Mouse (Mus musculus): Measurements from ENCODE around the gene Sec31b. TPM values are rescaled to one million over a fixed set of nuclear protein-coding genes. Genes with fewer than 3 reads are reported as not detected.

Gene Sec31b
- polyA plus RNA-seq, 1 experiment from 2014 or later = 0.88 TPM

DNA sequence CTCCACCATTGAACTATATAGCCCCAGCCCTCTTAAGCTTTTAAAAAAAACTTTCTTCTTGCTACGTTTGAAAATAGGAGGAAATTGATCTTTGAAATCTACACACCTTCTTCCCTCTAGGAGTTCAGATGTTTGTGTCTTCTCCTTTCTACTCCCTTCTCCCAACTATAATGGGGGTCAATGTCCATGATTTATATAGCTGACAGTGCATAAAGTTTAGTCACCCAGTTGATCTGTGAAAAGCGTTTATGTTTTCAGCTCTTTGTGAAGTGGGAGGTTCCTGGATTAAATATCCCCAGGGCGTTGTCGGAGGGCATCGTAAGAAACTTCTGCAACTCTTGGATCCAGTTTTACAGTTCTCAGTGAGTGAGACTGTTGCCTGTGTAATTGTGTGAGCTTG lies 45.4 kb downstream of the Sec31b start:
- Histone ChIP-seq H3K4me3 (peak overlapping the region; percentile 53; the same call in 1 of the 2 replicates), H3K27ac (no peak overlapping the region), H3K9me3 (no peaks in the 10 kb centered on the region), H3K36me3 (replicated peaks) (peaks cover 22% of the 10 kb centered on the region), H3K27me3 (ENCODE audit: poor library complexity, severe bottlenecking) (peaks cover 100% of the 10 kb centered on the region), H3K4me1 (peaks cover 78% of the 10 kb centered on the region)
- no peak for DNase-seq (ENCODE audit: extremely low spot score, low spot score)
- WGBS = 43% methylated on average over 5 of the region's 5 CpGs

DNA sequence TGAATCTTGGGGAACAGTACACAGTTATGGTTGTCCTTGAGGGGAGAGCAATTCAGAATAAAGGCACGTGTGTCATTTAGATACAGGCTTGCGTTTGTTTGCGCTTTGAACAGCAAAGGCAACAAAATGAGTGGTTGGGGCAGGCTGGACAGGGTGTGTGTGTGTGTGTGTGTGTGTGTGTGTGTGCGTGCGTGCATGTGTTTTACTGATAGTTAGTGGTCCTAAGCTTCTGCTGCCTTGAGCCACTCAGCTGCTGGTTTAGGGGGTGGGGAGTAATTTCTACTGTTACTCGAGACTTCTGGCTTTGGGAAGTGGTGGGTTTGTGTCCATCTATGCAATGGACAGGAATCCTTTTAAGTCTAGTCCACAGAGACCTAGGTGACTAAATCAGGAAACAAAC lies 46.7 kb downstream of the Sec31b start:
- peaks cover 20% of the 10 kb centered on the region for H3K36me3 ChIP-seq (replicated peaks)

GRCm38 (mm10) chr19:44496941-44497340 lies 48.7 kb downstream of the Sec31b start:
- Histone ChIP-seq H3K36me3 (replicated peaks) (peaks cover 9% of the 10 kb centered on the region; the same call in 1 of the 2 replicates), H3K27ac (peak overlapping the region; percentile 84), H3K4me3 (peak overlapping the region; percentile 53), H3K4me1 (peaks cover 97% of the 10 kb centered on the region), H3K9me3 (no peaks in the 10 kb centered on the region), H3K27me3 (ENCODE audit: poor library complexity, severe bottlenecking) (peaks cover 100% of the 10 kb centered on the region)
- 58% methylated on average over 10 of the region's 10 CpGs for WGBS
- DNase-seq (ENCODE audit: extremely low spot score, low spot score) = no peak

More for the DNA sequence above, 46.7 kb downstream of the Sec31b start:
- peak overlapping the region; percentile 73 for H3K27ac ChIP-seq
- 63% methylated on average over 6 of the region's 6 CpGs for WGBS
- H3K4me1 ChIP-seq = peaks cover 85% of the 10 kb centered on the region
- DNase-seq (ENCODE audit: extremely low spot score, low spot score) = no peak
- H3K4me3 ChIP-seq = peak overlapping the region; percentile 53
- H3K27me3 ChIP-seq (ENCODE audit: poor library complexity, severe bottlenecking) = peaks cover 100% of the 10 kb centered on the region
- no peaks in the 10 kb centered on the region for H3K9me3 ChIP-seq

DNA sequence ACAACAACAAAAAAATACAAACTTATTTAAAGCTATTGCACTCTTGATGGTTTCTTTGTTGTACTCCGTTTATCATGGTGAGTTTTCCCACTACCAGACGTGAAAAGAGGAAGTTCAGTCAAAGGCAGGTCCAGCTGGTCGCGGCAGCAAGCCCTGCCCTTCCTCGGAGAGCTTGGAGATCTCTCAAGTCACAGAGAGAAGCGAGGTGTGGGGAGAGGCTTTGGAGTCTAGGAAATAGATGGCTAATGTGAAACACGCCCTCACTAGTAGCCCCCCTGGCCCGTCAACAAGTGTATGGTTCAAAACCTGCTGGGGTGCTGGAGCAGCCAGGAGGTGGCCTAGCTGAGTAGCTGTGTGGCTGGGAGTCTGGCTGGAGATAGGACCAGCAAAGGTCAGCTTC lies 49.2 kb downstream of the Sec31b start:
- peak overlapping the region; percentile 84 for H3K27ac ChIP-seq
- WGBS = 55% methylated on average over 8 of the region's 8 CpGs
- H3K4me3 ChIP-seq = peak overlapping the region; percentile 53
- peaks cover 94% of the 10 kb centered on the region for H3K4me1 ChIP-seq
- H3K36me3 ChIP-seq (replicated peaks) = peaks cover 6% of the 10 kb centered on the region; the same call in 1 of the 2 replicates
- H3K9me3 ChIP-seq = no peaks in the 10 kb centered on the region
- peaks cover 100% of the 10 kb centered on the region for H3K27me3 ChIP-seq (ENCODE audit: poor library complexity, severe bottlenecking)
- no peak for DNase-seq (ENCODE audit: extremely low spot score, low spot score)

- Histone ChIP-seq H3K4me3 (peak within 1 kb of the TSS; percentile 53), H3K27me3 (ENCODE audit: poor library complexity, severe bottlenecking) (peaks cover 100% of the 10 kb centered on the region)
These were observed 52.5 kb downstream of the Sec31b start, which contains the start of gene Wnt8b for GRCm38 (mm10) chr19:44493128-44493527. Gene Wnt8b, plus strand, starts transcription at chr19:44493472.

GRCm38 (mm10) chr19:44487266-44487665 lies 58.4 kb downstream of the Sec31b start:
- Histone ChIP-seq H3K27ac (0 out of 2 replicates have a peak overlapping the region, but pooled peaks have one; percentile 18), H3K27me3 (ENCODE audit: poor library complexity, severe bottlenecking) (peaks cover 52% of the 10 kb centered on the region), H3K4me1 (peaks cover 9% of the 10 kb centered on the region), H3K4me3 (no peak overlapping the region), H3K36me3 (replicated peaks) (no peaks in the 10 kb centered on the region), H3K9me3 (no peaks in the 10 kb centered on the region)
- WGBS = 8% methylated on average over 8 of the region's 8 CpGs
- DNase-seq (ENCODE audit: extremely low spot score, low spot score) = peak; percentile 56

More at GRCm38 (mm10) chr19:44493128-44493527, 52.5 kb downstream of the Sec31b start, which contains the start of gene Wnt8b:
- Histone ChIP-seq H3K27ac (peak within 1 kb of the TSS; percentile 84), H3K36me3 (replicated peaks) (no peaks in the 10 kb centered on the region), H3K4me1 (peaks cover 60% of the 10 kb centered on the region), H3K9me3 (no peaks in the 10 kb centered on the region)
- DNase-seq (ENCODE audit: extremely low spot score, low spot score) = no peak
- whole genome bisulfite sequencing = 5% methylated on average over 8 of the region's 8 CpGs

- H3K27me3 ChIP-seq (ENCODE audit: poor library complexity, severe bottlenecking) = peaks cover 37% of the 10 kb centered on the region
- WGBS = 50% methylated on average over 3 of the region's 3 CpGs
- DNase-seq (ENCODE audit: extremely low spot score, low spot score) = no peak
These were observed 69.1 kb downstream of the Sec31b start for GRCm38 (mm10) chr19:44476541-44476940.

DNA sequence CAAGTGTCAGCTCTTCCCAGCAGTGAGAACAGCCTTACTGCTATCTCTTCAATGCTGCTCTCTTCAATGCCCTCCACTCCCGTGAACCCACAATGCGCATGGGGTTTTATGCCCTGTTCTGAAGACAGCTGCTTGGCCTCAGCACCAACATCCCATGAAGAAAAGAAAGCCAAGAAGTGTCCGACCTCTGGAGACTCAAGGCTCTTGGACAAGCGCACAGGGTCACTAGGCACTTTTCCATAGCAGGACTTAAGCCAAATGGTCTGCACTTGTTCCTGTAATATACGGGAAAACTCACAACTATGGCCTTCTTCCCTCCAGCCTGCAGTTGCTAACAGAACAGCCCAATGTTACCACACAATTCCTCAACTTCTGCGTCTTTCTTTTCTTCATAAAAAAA lies 70.4 kb downstream of the Sec31b start:
- no peak overlapping the region for H3K4me3 ChIP-seq
- H3K9me3 ChIP-seq = no peaks in the 10 kb centered on the region
- H3K27ac ChIP-seq = no peak overlapping the region
- no peaks in the 10 kb centered on the region for H3K36me3 ChIP-seq (replicated peaks)
- no peak for DNase-seq (ENCODE audit: extremely low spot score, low spot score)
- peaks cover 11% of the 10 kb centered on the region; the same call in 1 of the 2 replicates for H3K4me1 ChIP-seq
- H3K27me3 ChIP-seq (ENCODE audit: poor library complexity, severe bottlenecking) = peaks cover 37% of the 10 kb centered on the region
- 86% methylated on average over 6 of the region's 6 CpGs for WGBS

More at GRCm38 (mm10) chr19:44476541-44476940, 69.1 kb downstream of the Sec31b start:
- Histone ChIP-seq H3K4me1 (peaks cover 11% of the 10 kb centered on the region; the same call in 1 of the 2 replicates), H3K9me3 (no peaks in the 10 kb centered on the region), H3K27ac (no peak overlapping the region), H3K36me3 (replicated peaks) (no peaks in the 10 kb centered on the region), H3K4me3 (no peak overlapping the region)

DNA sequence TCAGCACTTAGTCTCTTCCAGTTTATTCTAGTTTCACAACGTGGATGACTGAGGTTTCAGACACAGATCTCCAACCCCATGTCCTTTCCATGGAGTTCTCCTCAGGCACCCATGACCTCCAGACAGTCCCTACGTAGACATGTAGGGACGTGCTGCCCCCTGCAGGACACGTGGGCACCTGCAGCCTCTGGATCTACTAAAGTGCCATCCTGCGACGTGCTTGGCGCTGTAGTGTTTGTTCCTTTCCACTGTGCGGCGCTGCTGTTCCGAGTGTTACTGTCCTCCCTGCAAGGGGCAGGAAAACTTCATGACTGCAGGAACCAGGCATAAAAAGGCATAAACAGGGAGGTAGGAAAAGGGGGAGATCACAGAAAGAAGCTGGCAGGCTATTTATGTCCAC lies 71.5 kb downstream of the Sec31b start:
- Histone ChIP-seq H3K27ac (peak overlapping the region; percentile 56; the same call in 1 of the 2 replicates), H3K4me3 (no peak overlapping the region), H3K4me1 (peaks cover 11% of the 10 kb centered on the region; the same call in 1 of the 2 replicates), H3K27me3 (ENCODE audit: poor library complexity, severe bottlenecking) (peaks cover 37% of the 10 kb centered on the region), H3K9me3 (no peaks in the 10 kb centered on the region), H3K36me3 (replicated peaks) (no peaks in the 10 kb centered on the region)
- peak; percentile 78 for DNase-seq (ENCODE audit: extremely low spot score, low spot score)
- 2% methylated on average over 10 of the region's 10 CpGs for WGBS

Other genes with a start within 250 kb of the Sec31b start
- 0.06 TPM in 1 of 2 replicates, not detected in the other for gene Scd4, start 212.8 kb downstream of the Sec31b start, polyA plus RNA-seq (2016; fragmentation: Nextera tagmentation; extraction: Ambion mirVana)
- gene Scd1, start 138.0 kb downstream of the Sec31b start, polyA plus RNA-seq (2016; fragmentation: Nextera tagmentation; extraction: Ambion mirVana) = 21.8 and 23.4 TPM in 2 replicates
- gene Wnt8b, start 52.4 kb downstream of the Sec31b start, polyA plus RNA-seq (2016; fragmentation: Nextera tagmentation; extraction: Ambion mirVana) = 51.3 and 61.0 TPM in 2 replicates
- not detected in 2 replicates for gene Gm20538, start 7.0 kb upstream of the Sec31b start, polyA plus RNA-seq (2016; fragmentation: Nextera tagmentation; extraction: Ambion mirVana)
- 595 and 612 TPM in 2 replicates for gene Ndufb8, start 9.6 kb upstream of the Sec31b start, polyA plus RNA-seq (2016; fragmentation: Nextera tagmentation; extraction: Ambion mirVana)
- gene Hif1an, start 17.0 kb upstream of the Sec31b start, polyA plus RNA-seq (2016; fragmentation: Nextera tagmentation; extraction: Ambion mirVana) = 48.6 and 51.6 TPM in 2 replicates
- 0.56 and 0.81 TPM in 2 replicates for gene Pax2, start 210.2 kb upstream of the Sec31b start, polyA plus RNA-seq (2016; fragmentation: Nextera tagmentation; extraction: Ambion mirVana)